Mouse (Mus musculus): ENCODE data around the gene Glis3.
A peak's percentile ranks its signal among the peaks of the same experiment; 100 is the strongest.

Gene Glis3

DNA sequence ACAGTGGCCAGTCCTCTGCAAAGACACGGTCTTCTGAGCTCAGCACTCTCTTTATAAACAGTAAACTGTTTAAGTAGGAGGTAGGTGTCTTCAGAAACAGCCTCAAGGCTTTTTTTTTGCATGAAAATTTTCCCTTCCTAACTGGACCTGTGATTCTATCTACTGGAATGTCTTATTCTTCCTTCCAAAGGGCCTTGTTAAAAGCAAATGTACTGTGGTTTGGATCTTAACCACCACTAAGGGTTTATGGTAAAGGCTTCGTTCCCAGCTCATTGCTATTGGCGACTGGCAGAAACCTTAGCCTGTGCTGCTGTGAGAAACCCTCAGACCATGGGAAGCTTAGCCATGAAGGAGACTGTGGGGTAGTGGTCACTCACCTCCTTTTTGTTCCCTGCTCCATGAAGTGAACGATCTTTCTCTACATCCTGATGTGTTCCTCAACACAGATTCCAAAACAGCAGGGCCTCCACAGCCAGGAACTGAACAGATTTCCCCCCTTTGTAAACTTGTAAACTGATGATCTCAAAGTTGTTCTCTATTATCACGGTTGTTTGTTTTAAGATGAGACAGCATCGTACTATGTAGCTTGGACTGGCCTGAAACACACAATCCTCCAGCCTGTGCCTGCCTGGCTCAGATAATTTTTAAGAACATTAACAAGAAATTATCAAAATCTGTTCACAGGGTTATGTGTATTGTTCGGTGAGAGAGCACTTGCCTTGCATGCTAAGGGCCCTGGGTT is 88.0 kb downstream of the Glis3 start:
- DNase-seq: no peak

DNA sequence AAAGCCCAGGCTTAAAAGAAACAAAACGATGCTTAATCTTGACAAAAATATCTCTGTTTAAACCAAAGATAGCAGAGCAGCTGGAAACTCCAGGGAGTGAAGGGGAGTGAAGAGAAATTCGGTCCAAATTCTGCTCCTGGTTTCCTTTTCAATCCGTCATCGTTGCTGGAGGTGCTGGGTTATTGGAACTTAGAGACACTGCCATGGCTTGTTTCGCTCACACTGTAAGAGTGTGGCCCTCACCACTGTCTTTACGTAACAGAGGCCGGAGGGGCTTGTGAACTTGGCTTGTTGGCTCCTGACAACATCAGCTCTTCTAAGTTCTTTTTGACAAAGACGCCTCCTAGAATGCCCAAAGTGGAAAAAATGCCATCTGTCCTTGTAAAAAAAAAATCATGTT is 99.4 kb downstream of the Glis3 start:
- DNase-seq: no peak

- no peak for DNase-seq
Observed at GRCm38 (mm10) chr19:28579724-28580375, 100.0 kb downstream of the Glis3 start.

- no peak for DNase-seq
Observed at GRCm38 (mm10) chr19:28577023-28577422, 102.9 kb downstream of the Glis3 start.

GRCm38 (mm10) chr19:28576619-28577018 is 103.3 kb downstream of the Glis3 start:
- DNase-seq: no peak

DNA sequence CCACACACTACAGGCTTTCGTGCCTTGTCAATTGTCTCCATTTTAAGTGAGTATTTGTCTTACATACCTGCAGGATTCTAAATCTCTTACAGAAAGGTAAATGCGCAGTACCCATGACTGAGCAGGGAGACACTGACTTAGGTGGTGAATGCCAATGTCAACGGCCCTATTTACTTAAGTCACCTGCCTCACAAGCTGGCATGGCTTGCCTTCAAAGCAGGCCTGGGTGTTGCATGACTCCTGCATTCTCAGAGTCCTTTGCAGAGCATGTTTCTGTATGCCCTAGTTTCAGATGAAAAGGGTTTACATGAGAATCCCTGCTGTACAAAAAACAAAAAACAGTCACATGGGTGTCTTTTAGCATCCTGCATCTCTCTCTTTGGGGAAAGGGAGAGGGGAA is 106.2 kb downstream of the Glis3 start:
- no peak for DNase-seq

DNA sequence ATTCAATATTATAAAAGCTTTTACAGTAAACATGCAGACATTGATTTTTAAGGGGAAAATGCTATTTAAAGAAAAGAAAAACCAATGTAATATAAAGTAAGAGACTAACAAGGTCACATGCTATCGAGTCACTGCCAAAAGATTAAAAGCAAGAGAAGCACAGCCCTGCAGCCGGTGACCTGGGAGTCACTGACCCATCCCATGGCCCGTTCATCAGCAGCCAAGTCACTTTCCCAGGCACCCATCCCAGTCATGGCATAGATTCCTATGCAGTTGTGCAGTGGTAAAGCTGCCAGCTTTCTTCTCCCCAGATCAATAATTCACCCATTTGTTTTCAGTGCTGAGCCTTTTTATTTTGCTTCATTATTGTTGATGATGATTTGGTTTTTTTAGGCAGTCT is 110.0 kb downstream of the Glis3 start:
- DNase-seq: peak; percentile 71 to 79

DNA sequence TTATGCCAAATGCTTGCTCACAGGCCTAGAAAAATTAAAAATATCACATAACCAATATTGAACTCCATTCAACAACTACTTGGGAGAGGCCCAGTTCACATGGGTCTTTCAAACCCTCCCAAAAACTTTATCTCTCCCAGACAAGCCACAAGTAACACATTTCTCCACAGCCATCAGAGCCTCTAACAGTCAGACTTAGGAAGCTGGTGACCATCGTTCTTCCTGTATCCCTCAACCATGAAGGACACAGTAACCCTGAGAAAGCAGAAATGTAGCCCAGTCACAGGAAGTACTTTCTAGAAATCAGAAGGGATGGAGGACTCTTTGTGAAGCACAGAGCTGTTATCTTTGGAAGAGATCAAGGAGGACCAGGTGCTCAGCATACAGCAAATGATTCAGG is 112.8 kb downstream of the Glis3 start:
- DNase-seq: no peak

DNA sequence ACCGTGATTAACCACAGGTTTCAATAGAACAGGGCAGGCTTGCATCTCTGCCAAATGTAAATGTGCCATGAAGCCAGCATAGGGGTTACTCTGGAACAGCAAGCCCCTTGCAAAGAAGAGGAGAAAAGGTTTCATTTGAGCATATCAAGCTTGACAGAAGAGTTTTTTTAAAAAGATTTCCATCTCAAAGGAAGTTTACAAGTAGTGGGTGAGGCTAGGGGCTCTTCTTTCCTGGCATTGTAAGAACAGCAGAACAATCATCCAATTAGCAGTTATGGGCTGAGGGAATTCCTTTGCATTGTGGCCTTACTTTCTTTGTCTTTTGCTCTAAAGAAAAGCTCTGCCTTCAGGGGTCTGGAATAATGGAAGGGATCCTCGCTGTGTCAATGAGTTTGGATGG is 113.3 kb downstream of the Glis3 start:
- DNase-seq: no peak

DNA sequence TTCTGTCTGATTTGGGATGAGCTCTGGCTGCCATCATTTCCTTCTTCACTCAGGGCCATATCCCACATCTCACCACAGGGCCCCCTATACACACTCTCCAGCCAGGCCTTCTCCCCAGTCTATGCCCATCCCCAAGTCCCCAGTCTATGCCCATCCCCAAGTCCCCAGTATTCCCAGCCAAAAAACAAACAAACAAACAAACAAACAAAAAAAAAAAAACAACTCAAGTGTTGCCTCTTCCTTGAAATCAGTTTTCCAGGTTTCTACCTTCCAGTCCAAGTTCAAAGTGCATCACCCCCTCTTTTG is 118.2 kb downstream of the Glis3 start:
- DNase-seq: no peak

GRCm38 (mm10) chr19:28560801-28561696 is 118.8 kb downstream of the Glis3 start:
- peak; percentile 36 to 70 for DNase-seq

DNA sequence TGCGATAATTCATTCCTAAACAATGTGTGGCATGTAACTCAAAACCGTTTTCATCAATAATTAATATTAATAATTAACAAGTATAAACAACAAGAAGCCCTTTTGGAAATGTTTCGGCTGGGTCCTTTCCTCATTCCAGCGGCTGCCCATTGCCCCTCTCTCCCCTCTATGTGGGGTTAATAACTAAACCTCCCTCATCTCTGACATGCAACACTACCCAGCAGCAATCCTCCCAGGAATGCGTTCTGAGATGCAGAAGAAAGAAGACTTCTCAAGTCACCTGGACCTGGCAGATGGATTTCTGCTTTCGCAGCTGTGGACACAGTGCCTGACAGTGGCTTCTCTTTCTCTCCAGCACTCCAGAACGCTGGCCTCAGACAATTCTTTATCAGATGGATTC is 120.0 kb downstream of the Glis3 start:
- DNase-seq: peak; percentile 73 to 86

- DNase-seq: no peak
Observed at GRCm38 (mm10) chr19:28559400-28559799, 120.5 kb downstream of the Glis3 start.

GRCm38 (mm10) chr19:28558661-28559060 is 121.2 kb downstream of the Glis3 start:
- peak; percentile 60 to 66 for DNase-seq

GRCm38 (mm10) chr19:28557559-28558328 is 122.1 kb downstream of the Glis3 start:
- DNase-seq: no peak

DNA sequence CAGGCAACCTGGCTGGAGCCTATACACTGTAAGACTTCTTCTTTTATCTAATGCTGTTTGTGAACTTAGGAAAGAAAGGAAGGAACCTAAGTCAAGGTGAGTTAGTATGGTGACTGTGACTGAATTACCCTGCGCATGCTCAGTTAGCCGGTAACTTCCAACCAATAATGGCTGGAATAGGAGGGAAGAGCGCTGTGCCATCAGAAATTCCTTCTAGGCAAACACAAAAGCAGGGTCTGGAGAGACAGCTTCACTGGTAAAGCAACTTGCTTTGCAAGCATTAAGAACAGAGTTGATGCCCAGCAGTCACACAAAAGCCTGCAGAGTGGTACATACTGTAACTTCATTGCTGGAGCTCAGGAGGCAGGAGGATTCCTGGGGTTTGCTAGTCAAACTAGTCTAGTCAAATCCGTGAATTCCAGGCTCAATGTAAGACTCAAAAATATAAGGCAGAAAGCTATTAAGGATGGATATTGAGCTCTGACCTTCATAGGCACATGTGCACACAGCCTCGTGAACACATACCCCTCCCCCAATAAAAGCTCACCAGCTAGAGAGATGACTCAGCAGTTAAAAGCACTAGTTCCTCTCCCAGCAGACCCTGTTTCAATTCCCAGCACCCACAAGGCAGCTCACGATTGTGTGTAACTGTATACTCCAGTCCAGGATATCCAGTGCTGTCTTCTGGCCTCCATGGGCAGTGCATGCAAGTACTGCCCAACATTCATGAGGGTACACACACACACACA is 124.5 kb downstream of the Glis3 start:
- DNase-seq: no peak

- DNase-seq: no peak
Observed at GRCm38 (mm10) chr19:28550611-28551010, 129.3 kb downstream of the Glis3 start.

GRCm38 (mm10) chr19:28546933-28547332 is 132.9 kb downstream of the Glis3 start:
- DNase-seq: peak in 1 of 2 experiments; percentile 44

DNA sequence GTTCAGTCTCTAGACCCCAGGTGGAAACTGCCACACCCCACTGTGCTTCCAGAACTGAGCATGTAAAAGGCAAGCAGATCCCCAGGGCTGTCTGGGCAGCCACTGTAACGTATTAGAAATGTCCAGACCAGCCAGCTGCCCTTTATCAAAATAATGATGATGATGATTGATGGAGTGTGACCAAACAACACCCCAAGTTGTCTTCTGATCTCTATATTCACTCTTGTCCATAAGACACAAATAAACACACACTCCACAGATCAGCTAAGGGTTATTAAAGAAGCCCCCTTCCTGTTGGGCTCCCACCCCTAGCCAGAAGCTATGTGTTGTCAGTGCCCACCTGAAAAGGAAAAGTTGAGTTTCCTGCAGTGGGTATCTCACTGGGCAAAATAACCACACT is 134.4 kb downstream of the Glis3 start:
- DNase-seq: no peak

DNA sequence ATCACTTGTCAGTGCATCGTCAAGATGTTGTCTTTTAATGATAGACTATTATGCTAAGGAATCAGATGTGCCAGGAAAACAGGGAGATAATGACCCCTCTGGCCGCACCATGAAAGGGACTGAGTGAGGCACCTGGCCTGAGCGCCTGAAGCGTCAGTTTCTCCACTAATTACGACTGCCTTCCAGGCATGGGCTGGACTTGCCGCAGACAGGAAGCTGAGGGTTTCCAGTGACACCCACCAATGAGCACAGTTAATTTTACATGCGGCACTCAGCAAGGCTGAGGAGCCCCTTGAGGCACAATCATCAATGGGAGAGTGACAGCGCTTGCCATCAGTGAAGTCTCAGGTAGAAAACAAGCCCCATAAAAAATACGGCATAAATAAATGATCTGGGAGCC is 141.1 kb downstream of the Glis3 start:
- DNase-seq: no peak

DNA sequence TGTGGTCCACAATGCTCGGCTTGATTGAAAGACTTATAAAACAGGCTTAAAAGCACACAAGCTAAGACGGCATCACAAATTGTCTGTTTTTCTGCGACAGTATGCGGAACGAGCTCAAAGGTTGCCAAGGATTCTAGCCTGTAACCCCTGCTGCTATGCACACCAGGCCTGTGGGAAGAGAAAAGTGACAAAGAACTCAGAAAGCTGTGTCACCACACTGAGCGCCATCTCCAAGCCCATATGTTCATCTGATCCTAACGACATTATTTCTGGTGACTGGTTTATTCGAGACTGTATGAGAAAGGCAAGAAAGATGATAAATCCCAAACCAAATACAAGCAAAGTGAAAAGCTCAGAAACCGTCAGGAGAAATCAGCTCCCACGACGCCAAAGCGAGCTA is 144.9 kb downstream of the Glis3 start:
- no peak for DNase-seq

- peak; percentile 25 to 48 for DNase-seq
Observed at GRCm38 (mm10) chr19:28533576-28533975, 146.3 kb downstream of the Glis3 start.
